Mouse (Mus musculus) testis, postnatal 10 days (tissue): ENCODE results near the gene Nrp2.

ENCODE experiments used
- DNase-seq: peaks from one replicate; pipeline ENCODE4 v3.0.0; 2021; ENCODE audit warnings: low spot score

The Nrp2 gene

DNA sequence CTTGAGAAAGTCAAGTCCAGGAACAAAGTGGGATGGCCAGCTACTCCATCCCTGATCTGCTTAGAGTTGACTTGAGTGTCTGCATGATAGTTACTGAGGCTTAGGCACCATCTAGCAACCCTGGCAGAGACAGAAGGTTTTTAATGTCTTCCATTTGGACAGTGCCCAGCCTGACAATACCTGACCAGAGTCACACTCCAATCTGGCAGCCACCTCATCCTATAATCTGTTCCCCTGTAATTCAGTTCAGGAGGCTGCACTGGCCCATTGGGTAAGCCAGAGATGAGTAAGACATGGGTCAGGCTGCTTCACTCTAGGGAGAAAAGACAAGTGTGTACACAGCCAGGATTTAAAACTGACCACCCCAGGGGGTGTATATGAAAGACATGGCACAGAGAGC, 79.5 kb downstream of the Nrp2 start:
- no peak for DNase-seq

DNA sequence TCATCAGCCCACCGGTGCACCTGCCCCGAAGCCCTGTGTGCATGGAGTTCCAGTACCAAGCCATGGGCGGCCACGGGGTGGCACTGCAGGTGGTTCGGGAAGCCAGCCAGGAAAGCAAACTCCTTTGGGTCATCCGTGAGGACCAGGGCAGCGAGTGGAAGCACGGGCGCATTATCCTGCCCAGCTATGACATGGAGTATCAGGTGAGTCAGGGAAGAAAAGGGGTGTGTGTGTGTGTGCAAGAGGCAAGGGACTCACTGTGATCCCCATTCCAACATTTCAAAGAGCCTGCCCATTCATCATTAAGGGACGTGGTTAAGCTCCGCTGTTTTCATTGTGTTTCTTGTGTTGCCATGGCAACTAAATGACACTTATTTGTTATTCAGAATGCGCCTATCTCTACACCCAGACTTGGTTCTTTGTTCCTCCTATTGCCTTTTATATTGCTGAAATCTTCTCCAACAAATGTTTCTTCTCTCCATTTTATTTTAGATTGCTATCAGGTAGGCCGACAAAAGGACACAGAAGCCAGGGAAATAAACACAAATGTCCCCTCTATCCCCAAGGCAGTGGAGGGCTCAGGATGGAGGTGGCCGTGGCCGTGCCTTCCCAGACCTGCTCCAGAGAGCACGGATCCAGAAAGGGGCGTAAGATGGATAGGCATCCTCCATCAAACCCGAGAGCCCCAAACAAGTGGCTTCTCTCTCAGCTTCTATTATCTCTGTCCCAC, 80.4 kb downstream of the Nrp2 start:
- DNase-seq: peak; percentile 63

DNA sequence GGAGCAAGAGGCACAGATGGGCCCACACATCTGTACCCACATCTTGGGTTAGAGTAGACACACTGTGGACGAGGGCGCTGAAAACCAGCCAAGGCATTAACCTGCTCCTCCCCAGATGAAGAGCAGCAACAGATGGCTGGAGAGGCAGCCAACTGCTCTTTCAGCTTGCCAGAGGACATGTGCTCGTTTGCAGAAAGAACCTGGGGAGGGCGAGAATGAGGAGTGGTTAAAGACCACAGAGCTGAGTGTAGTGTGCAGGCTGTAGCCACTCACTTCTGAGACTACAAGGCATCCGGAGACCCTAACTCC, 81.0 kb downstream of the Nrp2 start:
- DNase-seq: no peak

DNA sequence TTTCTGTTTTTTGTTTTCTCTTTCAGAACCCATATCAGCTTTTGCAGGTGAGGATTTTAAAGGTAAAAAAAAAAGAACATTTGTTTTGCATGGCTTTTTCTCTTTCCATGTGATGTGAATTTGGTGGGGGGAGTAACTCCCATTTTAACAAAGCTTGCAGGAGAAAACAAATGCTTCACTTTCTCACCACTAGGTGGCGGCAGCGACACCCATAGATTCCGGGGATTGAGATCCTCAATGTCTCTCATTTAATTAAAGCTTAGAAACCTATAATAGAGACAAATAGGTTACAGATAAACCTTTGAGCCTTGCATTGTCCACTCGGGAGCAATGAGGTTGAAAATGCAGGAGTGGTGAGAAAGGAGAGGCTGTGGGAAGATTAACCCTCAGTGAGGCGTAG, 83.2 kb downstream of the Nrp2 start:
- DNase-seq: peak; percentile 82

DNA sequence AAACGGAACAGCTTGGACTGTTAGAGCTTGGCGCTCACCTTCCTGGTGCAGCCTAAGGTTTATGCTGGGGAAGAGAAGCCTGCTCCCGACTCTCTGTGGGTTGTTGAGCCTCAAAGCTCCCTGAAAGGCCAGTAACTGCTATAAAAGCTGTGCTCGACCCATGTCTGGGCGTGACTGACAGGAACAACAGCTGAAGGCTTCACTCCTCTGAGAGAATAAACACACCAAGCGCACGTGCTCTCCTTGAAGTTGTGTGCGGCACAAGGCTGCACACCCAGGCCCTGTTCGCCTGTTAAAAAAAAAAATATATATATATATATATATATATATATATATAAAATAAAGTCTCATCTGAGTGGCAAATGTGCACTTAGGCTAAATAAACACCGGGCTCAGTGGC, 84.5 kb downstream of the Nrp2 start:
- DNase-seq: no peak

DNA sequence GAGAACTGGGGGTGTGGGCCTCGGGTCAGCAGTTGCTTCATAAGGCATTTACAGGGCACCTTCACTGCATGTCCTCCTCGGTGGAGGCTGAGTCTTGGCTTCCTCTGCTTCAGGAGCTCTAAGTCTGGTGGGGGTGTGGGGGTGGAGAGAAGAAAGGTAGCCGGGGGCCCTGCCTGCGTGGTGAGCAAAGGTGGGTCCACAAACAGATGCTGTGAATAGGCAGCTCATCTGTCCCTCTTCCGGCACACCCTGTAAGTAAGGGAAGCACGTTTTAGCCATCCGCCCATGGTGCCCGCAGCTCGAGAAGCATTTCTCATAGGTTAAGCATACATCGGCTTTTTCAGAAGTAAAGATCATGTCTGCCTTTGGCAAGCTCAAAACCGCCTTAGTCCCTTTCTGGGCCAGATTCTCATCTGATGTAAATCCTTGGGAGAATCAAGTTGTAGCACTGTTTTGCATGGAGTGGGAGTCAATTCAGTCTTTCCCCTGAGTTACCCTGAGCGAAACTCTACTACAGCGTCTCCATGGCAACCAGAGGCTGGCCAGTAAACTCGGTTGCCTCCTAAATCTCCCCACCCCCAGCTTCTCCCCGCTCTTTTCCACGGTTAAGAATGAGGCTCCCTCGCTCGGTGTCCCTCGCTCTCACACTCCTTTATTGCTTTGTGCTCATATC, 91.3 kb downstream of the Nrp2 start:
- peak; percentile 58 for DNase-seq

DNA sequence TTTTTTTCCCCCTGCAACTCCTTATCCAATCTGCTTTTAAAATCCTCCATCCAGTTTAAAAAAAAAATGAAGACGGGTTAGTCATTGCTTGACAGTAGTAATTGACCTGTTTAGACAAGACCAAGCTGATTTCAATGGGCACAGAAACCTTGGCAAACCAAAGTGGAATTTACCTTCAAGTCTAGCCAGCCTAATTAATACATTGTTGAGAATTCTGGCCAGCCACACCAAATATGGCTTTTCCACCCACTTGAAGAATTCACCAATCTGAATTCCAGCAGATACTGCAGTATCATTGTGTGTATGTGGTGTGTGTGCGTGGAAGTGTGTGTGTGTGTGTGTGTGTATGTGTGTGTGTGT, 91.8 kb downstream of the Nrp2 start:
- DNase-seq: no peak

DNA sequence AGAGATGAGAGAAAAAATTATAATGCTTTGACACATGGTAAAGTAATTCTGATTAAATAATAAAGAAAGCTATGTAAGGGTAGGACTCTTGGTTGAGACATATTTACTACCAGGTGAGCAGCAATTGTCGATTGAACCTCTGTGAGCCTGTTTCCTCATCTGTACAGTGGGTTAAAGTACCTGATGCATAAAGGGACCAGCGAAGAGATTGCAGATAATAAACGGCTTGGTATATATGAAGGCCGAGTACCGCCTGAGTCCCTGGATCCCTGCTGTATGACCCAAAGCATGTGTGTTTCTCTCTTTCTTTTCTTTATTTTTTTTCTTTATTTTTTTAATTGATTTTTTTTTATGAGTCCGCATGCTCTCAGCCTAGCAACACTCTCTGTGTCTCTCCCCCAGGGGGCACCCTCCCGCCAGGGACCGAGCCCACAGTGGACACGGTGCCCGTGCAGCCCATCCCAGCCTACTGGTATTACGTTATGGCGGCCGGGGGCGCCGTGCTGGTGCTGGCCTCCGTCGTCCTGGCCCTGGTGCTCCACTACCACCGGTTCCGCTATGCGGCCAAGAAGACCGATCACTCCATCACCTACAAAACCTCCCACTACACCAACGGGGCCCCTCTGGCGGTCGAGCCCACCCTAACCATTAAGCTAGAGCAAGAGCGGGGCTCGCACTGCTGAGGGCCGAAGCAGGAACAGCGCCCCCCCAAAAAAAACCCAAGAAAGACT, 92.4 kb downstream of the Nrp2 start:
- DNase-seq: peak; percentile 83

DNA sequence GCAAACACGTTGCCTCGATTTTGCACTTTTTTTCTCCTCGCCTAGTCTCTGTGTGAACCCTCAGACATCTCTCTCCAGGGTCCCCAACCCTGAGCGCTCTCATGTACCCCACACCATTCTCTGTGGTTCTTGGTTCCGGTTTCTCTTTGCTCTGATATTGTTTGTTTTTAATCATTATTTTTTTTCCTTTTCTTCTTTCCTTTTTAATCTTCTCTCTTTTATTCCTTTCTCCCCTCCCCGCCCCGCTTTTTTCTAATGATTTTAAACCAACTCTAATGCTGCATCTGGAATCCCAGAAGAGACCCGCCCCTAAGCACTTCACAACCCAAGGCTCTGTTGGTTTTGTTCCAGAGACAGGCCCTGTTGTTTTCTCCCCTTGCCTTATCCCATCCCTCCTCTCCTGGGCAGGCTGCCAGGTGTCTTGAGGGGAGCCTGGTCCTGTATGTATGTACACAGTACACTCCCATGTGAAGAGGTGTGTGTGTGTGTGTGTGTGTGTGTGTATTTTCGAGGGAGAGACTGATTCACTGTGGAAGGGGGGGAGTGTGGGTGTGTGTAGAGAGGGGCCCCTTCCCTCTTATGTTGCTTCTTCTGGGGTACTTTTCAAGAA, 93.1 kb downstream of the Nrp2 start:
- peak; percentile 67 for DNase-seq

DNA sequence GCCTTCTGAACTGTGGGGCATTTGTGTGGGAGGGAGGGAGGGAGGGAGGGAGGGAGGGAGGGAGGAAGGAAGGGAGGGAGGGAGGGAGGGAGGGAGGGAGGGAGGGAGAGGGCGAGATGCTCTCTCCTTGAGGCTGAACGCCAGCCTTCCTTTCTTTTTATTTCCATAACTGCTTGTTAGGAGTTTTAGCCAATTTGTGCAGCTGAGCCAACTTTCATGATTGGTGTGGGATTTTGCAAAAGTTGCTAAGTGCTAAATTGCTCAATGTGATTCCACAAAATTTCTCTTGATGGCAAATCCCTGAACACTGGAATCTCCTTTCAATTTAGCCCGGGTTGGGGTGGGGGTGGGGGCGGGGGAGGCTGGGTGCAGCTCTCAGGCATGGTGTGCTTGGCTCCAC, 96.3 kb downstream of the Nrp2 start:
- no peak for DNase-seq

DNA sequence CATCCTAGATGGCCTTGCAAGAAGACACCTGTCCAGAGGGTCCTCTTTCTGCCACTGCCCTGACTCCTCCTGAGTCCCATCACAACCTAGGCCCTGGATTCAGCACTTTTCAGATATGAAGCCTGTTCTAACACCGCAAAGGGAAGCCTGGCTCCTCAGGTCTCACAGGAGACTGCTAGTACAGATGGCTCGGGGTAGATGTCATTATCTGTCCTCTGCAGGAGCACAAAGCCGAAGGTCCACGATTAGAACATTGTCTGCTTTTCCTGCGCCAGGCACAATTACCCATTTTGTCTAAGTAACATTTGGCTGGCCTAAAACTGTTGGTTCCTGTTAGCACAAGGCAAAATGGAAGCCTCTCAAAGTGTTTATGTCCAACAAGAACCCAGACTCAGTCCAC, 97.3 kb downstream of the Nrp2 start:
- no peak for DNase-seq

DNA sequence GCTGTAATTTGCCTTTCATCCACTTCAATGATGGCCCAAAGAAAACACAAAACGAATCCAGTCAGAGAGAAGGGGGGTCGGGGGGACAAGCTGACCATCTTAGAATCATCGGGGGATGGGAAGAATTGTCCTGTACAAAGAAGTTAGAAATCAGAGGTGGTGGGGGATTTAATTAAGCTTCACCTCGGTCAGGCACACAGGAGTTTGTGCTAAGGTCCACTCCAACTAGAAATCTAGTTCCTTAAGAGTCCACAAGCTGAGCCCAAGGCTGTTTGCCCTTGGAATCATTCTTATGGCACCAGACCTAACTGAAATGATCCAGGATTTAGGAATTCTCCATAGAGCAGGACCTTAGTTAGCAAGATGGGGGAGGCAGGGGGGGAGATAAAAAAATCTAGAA, 98.3 kb downstream of the Nrp2 start:
- no peak for DNase-seq

DNA sequence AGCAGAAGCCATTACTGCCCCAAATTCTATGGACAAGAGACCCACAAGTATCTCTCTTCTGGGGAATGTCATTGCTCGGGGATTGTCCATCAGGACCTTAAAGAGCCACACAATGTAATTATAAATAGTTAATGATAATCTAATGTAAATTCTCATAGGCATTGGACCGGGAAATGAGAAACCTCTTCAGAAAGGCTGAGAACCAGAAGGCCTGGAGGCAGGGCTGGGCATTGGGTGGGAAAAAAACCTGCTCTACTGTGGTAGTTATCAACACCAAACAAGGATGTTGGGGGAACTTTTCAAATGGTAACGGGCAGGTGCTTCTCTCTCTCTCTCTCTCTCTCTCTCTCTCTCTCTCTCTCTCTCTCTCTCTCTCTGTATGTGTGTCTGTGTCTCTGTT, 98.8 kb downstream of the Nrp2 start:
- no peak for DNase-seq

DNA sequence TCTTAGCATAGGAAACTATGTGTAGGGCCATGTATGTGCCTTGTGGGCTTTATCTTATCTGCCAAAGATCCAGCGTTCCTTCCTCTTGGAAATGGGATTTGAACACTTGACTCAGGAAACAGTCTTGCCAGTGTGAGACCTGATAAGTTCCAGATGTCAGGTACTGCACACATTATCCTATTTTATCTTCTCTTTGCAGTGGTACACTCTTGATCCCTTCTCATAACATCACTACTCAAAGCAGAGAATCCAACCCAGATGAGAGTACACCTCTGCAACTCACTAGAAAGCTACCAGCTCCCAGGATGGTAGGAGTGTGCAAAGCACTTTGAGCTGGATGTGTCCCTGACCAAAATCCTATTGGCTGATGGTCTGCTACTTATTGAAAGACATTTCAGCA, 100.5 kb downstream of the Nrp2 start:
- DNase-seq: no peak

DNA sequence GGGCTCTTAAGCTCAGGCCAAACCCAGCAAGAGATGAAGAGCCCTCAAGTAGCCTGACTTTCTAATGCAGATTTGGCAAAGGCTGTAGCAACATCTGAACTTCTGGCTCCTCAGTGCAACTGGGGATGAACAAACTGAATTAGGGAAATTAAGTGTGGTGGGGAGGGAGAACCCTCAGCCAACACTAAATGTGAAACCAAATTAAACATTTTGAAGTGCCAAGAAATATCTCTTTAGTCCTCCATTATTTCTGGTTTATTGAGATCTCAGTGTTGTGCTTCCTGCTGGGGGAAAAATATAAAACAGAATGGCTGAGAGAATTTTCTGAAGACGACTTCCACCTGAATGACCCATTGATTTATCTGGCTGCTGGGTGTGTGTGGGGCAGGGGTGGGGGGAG, 102.9 kb downstream of the Nrp2 start:
- no peak for DNase-seq

DNA sequence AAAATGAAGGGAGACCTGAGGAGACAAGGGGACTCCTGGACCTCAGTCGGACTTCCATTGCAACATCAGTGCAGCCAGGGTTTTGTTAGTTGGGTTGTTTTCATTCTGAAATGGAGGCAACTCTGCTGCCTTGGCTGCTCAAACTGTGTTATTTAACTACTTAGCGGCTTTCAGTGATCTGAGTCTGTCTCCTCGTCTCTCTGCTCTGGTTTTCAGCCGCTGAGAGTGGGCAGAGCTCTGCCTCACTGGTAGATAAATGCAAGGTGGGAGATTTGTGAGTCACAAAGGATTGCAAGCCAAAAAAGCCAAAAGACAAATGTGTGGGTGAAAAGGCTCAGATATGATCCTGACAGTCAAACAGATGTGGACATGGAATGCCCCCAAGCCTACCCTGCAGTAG, 105.3 kb downstream of the Nrp2 start:
- no peak for DNase-seq

DNA sequence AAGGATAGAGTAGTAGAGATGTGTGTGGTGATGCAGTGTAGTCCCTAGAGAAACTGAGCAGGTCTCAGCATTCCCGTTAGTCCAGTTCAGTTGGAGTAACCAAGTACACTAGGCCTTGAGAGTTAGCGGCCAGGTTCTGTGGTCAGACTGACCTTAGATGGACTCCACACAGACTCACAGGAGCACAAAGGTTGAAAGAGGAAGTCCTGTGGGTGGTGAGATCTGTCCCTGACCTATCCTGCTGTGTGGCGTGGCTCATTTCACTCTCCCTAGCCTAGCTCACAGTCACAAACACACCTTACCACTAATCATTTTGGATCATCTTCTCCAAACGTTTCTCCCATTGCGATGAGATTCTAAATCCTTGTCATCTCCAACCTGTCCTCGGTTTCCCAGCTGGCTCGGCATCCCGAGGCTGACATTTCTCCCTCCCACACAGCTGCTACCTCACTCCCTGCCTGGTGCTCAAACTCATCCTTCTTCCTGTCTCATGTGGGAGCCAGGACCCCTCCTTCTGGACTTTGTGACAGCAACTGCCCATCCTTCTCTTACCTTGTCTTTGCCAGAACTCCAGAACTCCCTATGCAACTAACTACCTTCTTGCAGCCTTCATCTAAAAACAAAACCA, 106.6 kb downstream of the Nrp2 start:
- no peak for DNase-seq

DNA sequence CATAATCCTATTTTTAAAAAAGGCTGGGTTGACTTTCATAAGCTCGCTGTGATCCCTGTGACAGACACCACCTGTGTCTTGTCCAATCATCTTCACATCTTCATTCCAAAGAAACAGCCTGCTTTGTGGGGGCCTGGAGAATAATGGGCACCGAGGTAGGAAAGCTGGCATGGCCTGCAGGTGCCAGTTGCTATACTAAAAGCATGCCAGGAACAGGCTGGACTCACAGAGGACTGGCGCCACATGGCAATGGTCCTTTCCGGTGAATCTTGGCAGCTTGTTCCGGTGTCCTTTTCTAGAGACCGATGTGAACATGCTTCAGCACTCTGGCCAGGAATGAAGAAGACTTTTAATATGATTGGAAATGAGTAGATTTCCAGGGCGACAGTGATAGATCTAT, 108.1 kb downstream of the Nrp2 start:
- DNase-seq: no peak

DNA sequence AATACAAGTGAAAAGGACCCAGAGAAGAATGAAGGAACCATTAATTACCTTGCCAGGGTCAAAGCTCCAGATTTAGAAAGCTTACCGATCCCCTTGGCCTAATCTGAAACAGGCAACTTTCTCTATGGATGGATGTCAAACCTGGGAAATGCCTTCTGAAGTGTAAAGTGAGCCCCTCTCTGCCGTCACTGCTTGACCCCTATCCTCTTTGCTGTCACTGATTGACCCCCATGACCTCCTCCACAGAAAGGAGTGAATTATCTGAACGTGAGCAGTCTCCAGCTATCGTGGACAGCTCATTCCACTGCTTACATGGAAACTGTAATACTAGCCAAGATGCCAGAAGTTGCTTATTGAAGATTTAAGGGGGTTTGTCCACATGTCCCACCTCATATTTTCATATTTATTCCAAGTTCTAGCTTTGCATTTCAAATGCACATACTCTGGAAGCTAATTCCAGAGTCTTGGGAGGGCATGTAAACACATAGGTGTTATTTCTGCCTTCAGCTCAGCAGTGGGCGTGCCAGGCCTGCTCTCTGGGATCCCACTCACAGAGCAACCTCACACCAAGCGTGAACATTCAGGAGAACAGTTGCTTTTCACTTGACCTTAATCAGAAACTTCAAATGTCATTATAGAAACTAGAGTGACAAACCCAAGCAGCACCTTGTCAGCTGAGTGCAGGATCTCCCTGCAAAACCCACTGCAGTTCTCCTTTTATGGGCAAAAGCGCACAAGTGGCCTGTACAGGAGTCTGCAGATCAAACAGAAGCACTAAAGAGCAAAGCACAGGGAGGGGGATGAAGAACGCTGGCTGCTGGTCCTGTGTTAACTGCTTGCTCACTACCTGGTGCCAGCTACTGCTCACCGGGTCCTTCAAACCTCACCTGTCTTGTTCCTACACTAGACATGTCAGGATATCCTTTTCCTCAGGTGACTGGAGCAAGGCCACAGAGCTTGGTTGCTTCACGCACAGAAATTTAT, 109.9 kb downstream of the Nrp2 start:
- no peak for DNase-seq

DNA sequence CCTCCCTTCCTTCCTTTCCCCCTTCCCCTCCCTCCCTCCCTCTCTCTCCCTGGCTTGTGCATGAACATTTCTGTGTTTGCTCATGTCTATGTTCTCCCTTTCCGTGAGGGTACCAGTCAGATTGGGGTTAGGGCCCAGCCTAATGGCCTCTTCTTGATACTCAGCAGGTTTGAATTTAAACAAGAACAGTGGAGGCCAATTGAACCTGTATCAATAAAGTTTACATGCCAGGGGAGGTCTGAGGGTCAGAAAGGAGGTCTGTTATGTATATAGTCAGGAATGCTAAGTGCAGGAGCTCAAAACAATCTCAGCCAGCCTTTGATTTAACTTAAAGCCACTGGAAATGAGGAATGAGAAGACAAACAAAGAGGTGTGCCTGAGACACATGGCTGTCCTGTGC, 110.9 kb downstream of the Nrp2 start:
- DNase-seq: no peak

DNA sequence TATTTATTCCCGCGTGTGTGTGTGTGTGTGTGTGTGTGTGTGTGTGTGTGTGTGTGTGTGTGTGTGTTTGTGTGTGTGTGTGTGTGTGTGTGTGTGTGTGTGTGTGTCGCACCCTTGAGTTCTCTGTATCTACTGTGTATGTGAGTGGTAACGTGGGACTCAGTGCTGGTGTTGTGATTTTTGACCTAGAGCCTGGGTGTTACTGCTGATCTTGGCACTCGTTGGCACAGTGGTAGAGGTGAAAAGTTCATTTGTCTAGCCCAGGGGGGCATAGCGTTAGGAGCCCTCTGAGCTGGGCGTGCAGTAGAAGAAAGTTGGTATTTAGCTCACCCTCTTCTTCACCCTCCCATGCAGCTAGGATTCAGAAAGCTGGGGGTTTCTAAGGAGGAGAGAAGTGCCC, 114.5 kb downstream of the Nrp2 start:
- DNase-seq: no peak

DNA sequence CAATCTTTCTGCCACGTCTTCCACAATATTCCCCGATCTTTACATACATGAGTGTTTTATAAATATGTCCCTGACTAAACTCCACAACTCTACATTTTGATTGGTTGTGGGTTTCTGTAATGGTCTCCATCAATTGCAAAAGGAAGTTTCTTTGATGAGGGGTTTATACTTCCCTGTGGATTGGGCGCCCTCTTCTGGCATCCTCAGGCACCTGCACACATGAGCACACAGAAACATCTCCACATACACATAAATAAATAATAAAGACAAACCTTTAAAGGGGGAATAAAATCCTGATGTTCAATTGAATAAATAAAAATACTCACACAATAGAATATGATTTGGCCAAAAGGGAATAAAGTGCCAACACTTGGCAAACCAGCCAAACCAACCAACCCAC, 117.1 kb downstream of the Nrp2 start:
- DNase-seq: peak; percentile 50
